Mouse (Mus musculus) hematopoietic stem cell, adult 5-6 weeks (primary cell): ENCODE data around the gene Zglp1. TPM values are rescaled to one million over a fixed set of nuclear protein-coding genes. Genes with fewer than 3 reads are reported as not detected.

Experiments used
- ATAC-seq, 2 experiments: fragments of 125-278 bp in 1 of 2; replicated peaks in 1 of 2; 2 replicates each; pipeline ENCODE4 v1.8.0; 2016 to 2017; ENCODE audit warnings: inconsistent platforms in 2 of 2, mild to moderate bottlenecking in 2 of 2, moderate number of reproducible peaks in 2 of 2, low read depth in 1 of 2, moderate TSS enrichment in 1 of 2; ENCODE audit not compliant: low FRiP score in 2 of 2, poor library complexity in 2 of 2, severe bottlenecking in 2 of 2, insufficient read depth in 1 of 2, low TSS enrichment in 1 of 2
- total RNA-seq: library from RNA; stranded (forward); fragments of 172-1452, 232-1000 nt; gene quantifications from 2 replicates; pipeline ENCODE4 v1.2.3, GENCODE M21; 2017

Gene Zglp1
- total RNA-seq, 1 experiment from 2014 or later = not detected

GRCm38 (mm10) chr9:21014691-21015570 lies 52.0 kb downstream of the Zglp1 start:
- peak; percentile 51 to 70 for ATAC-seq

Other genes starting within 250 kb of the Zglp1 start
- gene Rdh8, start 248.6 kb downstream of the Zglp1 start, total RNA-seq = not detected in 2 replicates
- 41.5 and 74.4 TPM in 2 replicates for gene A230050P20Rik, start 198.5 kb downstream of the Zglp1 start, total RNA-seq
- gene Angptl6, start 187.4 kb downstream of the Zglp1 start, total RNA-seq = 0.79 and 0.88 TPM in 2 replicates
- gene Ppan, start 178.9 kb downstream of the Zglp1 start, total RNA-seq = 118 and 137 TPM in 2 replicates
- 128 and 177 TPM in 2 replicates for gene Eif3g, start 168.5 kb downstream of the Zglp1 start, total RNA-seq
- 198 and 242 TPM in 2 replicates for gene Dnmt1, start 107.2 kb downstream of the Zglp1 start, total RNA-seq
- gene S1pr2, start 90.3 kb downstream of the Zglp1 start, total RNA-seq = 1.9 and 2.2 TPM in 2 replicates
- gene Mrpl4, start 64.4 kb downstream of the Zglp1 start, total RNA-seq = 26.6 and 35.2 TPM in 2 replicates
- 36.2 and 44.7 TPM in 2 replicates for gene Icam1, start 51.1 kb downstream of the Zglp1 start, total RNA-seq
- gene Icam4, start 37.7 kb downstream of the Zglp1 start, total RNA-seq = 3.0 and 7.9 TPM in 2 replicates
- not detected in 2 replicates for gene Icam5, start 35.0 kb downstream of the Zglp1 start, total RNA-seq
- 0.44 TPM in 1 of 2 replicates, not detected in the other for gene Gm49373, start 6.0 kb upstream of the Zglp1 start, total RNA-seq
- gene Fdx1l, start 6.5 kb upstream of the Zglp1 start, total RNA-seq = 33.6 and 45.2 TPM in 2 replicates
- gene Gm38431, start 24.9 kb upstream of the Zglp1 start, total RNA-seq = 3.3 and 13.1 TPM in 2 replicates
- gene Raver1, start 24.9 kb upstream of the Zglp1 start, total RNA-seq = 13.1 and 23.3 TPM in 2 replicates
- 12.2 and 19.4 TPM in 2 replicates for gene Tyk2, start 64.2 kb upstream of the Zglp1 start, total RNA-seq
- 238 and 347 TPM in 2 replicates for gene Cdc37, start 82.9 kb upstream of the Zglp1 start, total RNA-seq
- gene Pde4a, start 98.6 kb upstream of the Zglp1 start, total RNA-seq = 2.7 and 4.8 TPM in 2 replicates
- gene Keap1, start 172.3 kb upstream of the Zglp1 start, total RNA-seq = 37.4 and 39.0 TPM in 2 replicates
- gene S1pr5, start 181.3 kb upstream of the Zglp1 start, total RNA-seq = 0.25 and 0.50 TPM in 2 replicates
- gene Atg4d, start 198.2 kb upstream of the Zglp1 start, total RNA-seq = 5.6 and 14.1 TPM in 2 replicates
- gene Kri1, start 220.9 kb upstream of the Zglp1 start, total RNA-seq = 64.0 and 98.0 TPM in 2 replicates
- 14.8 and 30.4 TPM in 2 replicates for gene Cdkn2d, start 224.3 kb upstream of the Zglp1 start, total RNA-seq
- 0.56 TPM in 1 of 2 replicates, not detected in the other for gene Ap1m2, start 245.2 kb upstream of the Zglp1 start, total RNA-seq